Comparison of ENCODE assay signal across 8 mouse cellular contexts in genomic region chr15:88876155-88877020, GRCm38 (mm10). TPM values are rescaled to one million over a fixed set of nuclear protein-coding genes. Genes with fewer than 3 reads are reported as not detected.
DNase-seq lines count a peak whose midpoint lies in the region; ATAC-seq and TF ChIP-seq lines count a peak whose summit lies in the region.

No protein-coding gene starts in this region.

- WGBS in intestine, embryonic 16.5 days, result 12% methylated on average over 28 of the region's 28 CpGs
- WGBS in limb, embryonic 14.5 days, result 12% methylated on average over 28 of the region's 28 CpGs
- 8% methylated on average over 28 of the region's 28 CpGs for WGBS in midbrain, embryonic 15.5 days

- peak; percentile 78 for DNase-seq in layer of hippocampus, adult 11-12 months (ENCODE audit: low spot score)
- DNase-seq in layer of hippocampus, adult 9-10 months (ENCODE audit: low spot score), result no peak
- DNase-seq in gastrocnemius, postnatal 25 days, result peak; percentile 64
- DNase-seq in limb, embryonic 14.5 days (ENCODE audit: low spot score), result peak; percentile 76
- DNase-seq in spleen, postnatal 10 days (ENCODE audit: low spot score in 2 of 2), result peak; percentile 69 to 88

- no peak overlapping the region for H3K4me3 ChIP-seq in cortical plate, adult 2 months (ENCODE audit: insufficient read depth, low read length)
- no peak overlapping the region for H3K4me3 ChIP-seq in intestine, embryonic 16.5 days (ENCODE audit: low read length)
- H3K4me3 ChIP-seq in limb, embryonic 14.5 days (replicated peaks; ENCODE audit: low read length), result no peak overlapping the region
- H3K4me3 ChIP-seq in midbrain, embryonic 15.5 days, result no peak overlapping the region

- H3K9me3 ChIP-seq in intestine, embryonic 16.5 days (ENCODE audit: control insufficient read depth, low read length), result no peaks in the 10 kb centered on the region
- H3K9me3 ChIP-seq in limb, embryonic 14.5 days (ENCODE audit: control insufficient read depth, low read length), result no peaks in the 10 kb centered on the region
- no peaks in the 10 kb centered on the region for H3K9me3 ChIP-seq in midbrain, embryonic 15.5 days

- H3K4me1 ChIP-seq in cortical plate, adult 2 months (ENCODE audit: control insufficient read depth, insufficient read depth, low read length), result peaks cover 2% of the 10 kb centered on the region; the same call in 1 of the 2 replicates
- H3K4me1 ChIP-seq in intestine, embryonic 16.5 days (ENCODE audit: control insufficient read depth, insufficient read depth, low read length), result peaks cover 6% of the 10 kb centered on the region
- peaks cover 4% of the 10 kb centered on the region; the same call in 1 of the 2 replicates for H3K4me1 ChIP-seq in limb, embryonic 14.5 days (ENCODE audit: control insufficient read depth, insufficient read depth, low read length)
- H3K4me1 ChIP-seq in midbrain, embryonic 15.5 days, result no peaks in the 10 kb centered on the region

- H3K27ac ChIP-seq in cortical plate, adult 2 months (ENCODE audit: insufficient read depth, low read length), result no peak overlapping the region
- H3K27ac ChIP-seq in intestine, embryonic 16.5 days (ENCODE audit: low read length), result no peak overlapping the region
- no peak overlapping the region for H3K27ac ChIP-seq in limb, embryonic 14.5 days (replicated peaks; ENCODE audit: low read depth, low read length)
- H3K27ac ChIP-seq in midbrain, embryonic 15.5 days, result no peak overlapping the region

- no peak for TF ChIP-seq POLR2A in cortical plate, adult 2 months (IDR thresholded peaks at IDR 0.05; ENCODE audit: extremely low read depth, insufficient read depth, low read length)
- no peak for TF ChIP-seq POLR2A in limb, embryonic 14.5 days (IDR thresholded peaks at IDR 0.05; ENCODE audit: borderline replicate concordance, extremely low read depth, insufficient read depth, insufficient read length)

- H3K36me3 ChIP-seq in intestine, embryonic 16.5 days (ENCODE audit: control insufficient read depth, insufficient read depth, low read length), result no peaks in the 10 kb centered on the region
- H3K36me3 ChIP-seq in limb, embryonic 14.5 days (ENCODE audit: control insufficient read depth, insufficient read depth, low read length), result no peaks in the 10 kb centered on the region
- no peaks in the 10 kb centered on the region for H3K36me3 ChIP-seq in midbrain, embryonic 15.5 days (replicated peaks)

- H3K27me3 ChIP-seq in intestine, embryonic 16.5 days (replicated peaks; ENCODE audit: control insufficient read depth, insufficient read depth, low read length), result no peaks in the 10 kb centered on the region
- H3K27me3 ChIP-seq in limb, embryonic 14.5 days (ENCODE audit: control insufficient read depth, insufficient read depth, low read length), result no peaks in the 10 kb centered on the region
- no peaks in the 10 kb centered on the region; the same call in 1 of the 2 replicates for H3K27me3 ChIP-seq in midbrain, embryonic 15.5 days (replicated peaks)

- peak overlapping the region; percentile 32; the same call in 1 of the 2 replicates for H3K4me2 ChIP-seq in intestine, embryonic 16.5 days (ENCODE audit: low read depth, low read length)
- H3K4me2 ChIP-seq in limb, embryonic 14.5 days (replicated peaks; ENCODE audit: low read depth, low read length, severe bottlenecking), result peak overlapping the region; percentile 30
- H3K4me2 ChIP-seq in midbrain, embryonic 15.5 days, result peak overlapping the region; percentile 20

- TF ChIP-seq CTCF in cortical plate, adult 2 months (IDR thresholded peaks at IDR 0.05; ENCODE audit: extremely low read depth, insufficient read depth, low read length), result peak; percentile 67

- ATAC-seq in intestine, embryonic 16.5 days, result peak; percentile 71
- ATAC-seq in limb, embryonic 14.5 days (ENCODE audit: low FRiP score, low read depth), result peak; percentile 68
- ATAC-seq in midbrain, embryonic 15.5 days (replicated peaks), result no peak

- H3K9ac ChIP-seq in intestine, embryonic 16.5 days (ENCODE audit: low read depth, low read length), result peak overlapping the region; percentile 40; the same call in 1 of the 2 replicates
- no peak overlapping the region for H3K9ac ChIP-seq in limb, embryonic 14.5 days (ENCODE audit: low read depth, low read length, severe bottlenecking)
- no peak overlapping the region for H3K9ac ChIP-seq in midbrain, embryonic 15.5 days

RNA-seq across cellular contexts. Expression of gene Pim3, which starts 14.4 kb away (rescaled TPM):
- 14.2 and 16.7 TPM in 2 replicates for polyA plus RNA-seq in cortical plate, adult 2 months (2012; rRNA removed)
- total RNA-seq in gastrocnemius, postnatal 25 days (2021), result 10 to 100 TPM; 20.6 to 22.2 TPM
- polyA plus RNA-seq in intestine, embryonic 16.5 days (2015; fragmentation: Nextera tagmentation; extraction: Ambion mirVana), result 45.7 and 46.3 TPM in 2 replicates
- polyA plus RNA-seq in limb, embryonic 14.5 days (2012; rRNA removed), result 15.2 and 20.6 TPM in 2 replicates
- 38.1 and 47.8 TPM in 2 replicates for polyA plus RNA-seq in limb, embryonic 14.5 days (2014; fragmentation: Nextera tagmentation; extraction: Ambion mirVana)
- 69.0 and 72.4 TPM in 2 replicates for polyA plus RNA-seq in midbrain, embryonic 15.5 days (2015; fragmentation: Nextera tagmentation; extraction: Ambion mirVana)

RNA-seq across cellular contexts. Expression of gene Creld2, which starts 56.9 kb away (rescaled TPM):
- 25.7 and 26.6 TPM in 2 replicates for polyA plus RNA-seq in cortical plate, adult 2 months (2012; rRNA removed)
- total RNA-seq in gastrocnemius, postnatal 25 days (2021), result 1 to 10 TPM; 9.8 to 9.9 TPM
- polyA plus RNA-seq in intestine, embryonic 16.5 days (2015; fragmentation: Nextera tagmentation; extraction: Ambion mirVana), result 123 and 137 TPM in 2 replicates
- polyA plus RNA-seq in limb, embryonic 14.5 days (2012; rRNA removed), result 59.3 and 79.1 TPM in 2 replicates
- polyA plus RNA-seq in limb, embryonic 14.5 days (2014; fragmentation: Nextera tagmentation; extraction: Ambion mirVana), result 74.9 and 85.9 TPM in 2 replicates
- 60.7 and 69.3 TPM in 2 replicates for polyA plus RNA-seq in midbrain, embryonic 15.5 days (2015; fragmentation: Nextera tagmentation; extraction: Ambion mirVana)

RNA-seq across cellular contexts. Expression of gene Alg12, which starts 57.3 kb away (rescaled TPM):
- 17.0 and 17.5 TPM in 2 replicates for polyA plus RNA-seq in cortical plate, adult 2 months (2012; rRNA removed)
- total RNA-seq in gastrocnemius, postnatal 25 days (2021), result 1 to 10 TPM; 3.5 to 5.2 TPM
- polyA plus RNA-seq in intestine, embryonic 16.5 days (2015; fragmentation: Nextera tagmentation; extraction: Ambion mirVana), result 16.7 and 16.9 TPM in 2 replicates
- polyA plus RNA-seq in limb, embryonic 14.5 days (2012; rRNA removed), result 17.9 and 21.7 TPM in 2 replicates
- 12.1 and 12.2 TPM in 2 replicates for polyA plus RNA-seq in limb, embryonic 14.5 days (2014; fragmentation: Nextera tagmentation; extraction: Ambion mirVana)
- 9.4 and 9.6 TPM in 2 replicates for polyA plus RNA-seq in midbrain, embryonic 15.5 days (2015; fragmentation: Nextera tagmentation; extraction: Ambion mirVana)
